Mouse (Mus musculus): ENCODE measurements around the gene Fras1. TPM values are rescaled to one million over a fixed set of nuclear protein-coding genes. Genes with fewer than 3 reads are reported as not detected.

Gene Fras1
- total and polyA plus RNA-seq, 2 experiments from 2014 or later, result 4.0 to 43.0 TPM

- H3K4me3 ChIP-seq (ENCODE audit: low read depth, low read length), result no peak overlapping the region
- H3K27me3 ChIP-seq (ENCODE audit: control insufficient read depth, insufficient read depth, low read length), result no peaks in the 10 kb centered on the region
- 89% methylated on average over 4 of the region's 4 CpGs for whole genome bisulfite sequencing
- no peak for ATAC-seq (ENCODE audit: insufficient read depth, low read depth)
- H3K9me3 ChIP-seq (replicated peaks; ENCODE audit: control insufficient read depth, low read length), result no peaks in the 10 kb centered on the region
- H3K4me1 ChIP-seq (ENCODE audit: control insufficient read depth, insufficient read depth), result no peaks in the 10 kb centered on the region
- H3K9ac ChIP-seq (replicated peaks; ENCODE audit: low read depth, low read length), result no peak overlapping the region
- no peak for DNase-seq (ENCODE audit: low spot score)
- TF ChIP-seq EP300 (IDR thresholded peaks at IDR 0.05; ENCODE audit: low read depth), result no peak
- no peak for TF ChIP-seq CTCF (IDR thresholded peaks at IDR 0.05; ENCODE audit: low read depth)
- H3K27ac ChIP-seq (ENCODE audit: low read depth), result no peak overlapping the region
- no peaks in the 10 kb centered on the region for H3K36me3 ChIP-seq (replicated peaks; ENCODE audit: control insufficient read depth, insufficient read depth, low read length)
- H3K4me2 ChIP-seq (ENCODE audit: low read depth, low read length), result no peak overlapping the region
Measured at GRCm38 (mm10) chr5:96712799-96713198, 339.0 kb downstream of the Fras1 start.

GRCm38 (mm10) chr5:96716273-96717034, 342.7 kb downstream of the Fras1 start:
- Histone ChIP-seq H3K27ac (ENCODE audit: low read depth) (no peak overlapping the region), H3K9me3 (replicated peaks; ENCODE audit: control insufficient read depth, low read length) (no peaks in the 10 kb centered on the region), H3K36me3 (replicated peaks; ENCODE audit: control insufficient read depth, insufficient read depth, low read length) (no peaks in the 10 kb centered on the region), H3K27me3 (ENCODE audit: control insufficient read depth, insufficient read depth, low read length) (no peaks in the 10 kb centered on the region), H3K4me3 (ENCODE audit: low read depth, low read length) (no peak overlapping the region), H3K9ac (replicated peaks; ENCODE audit: low read depth, low read length) (no peak overlapping the region), H3K4me2 (ENCODE audit: low read depth, low read length) (no peak overlapping the region), H3K4me1 (ENCODE audit: control insufficient read depth, insufficient read depth) (no peaks in the 10 kb centered on the region)
- DNase-seq (ENCODE audit: low spot score) (no peak), ATAC-seq (ENCODE audit: insufficient read depth, low read depth) (no peak)
- no peak for TF ChIP-seq EP300 (IDR thresholded peaks at IDR 0.05; ENCODE audit: low read depth)
- TF ChIP-seq CTCF (IDR thresholded peaks at IDR 0.05; ENCODE audit: low read depth), result no peak
- 38% methylated on average over 8 of the region's 8 CpGs for WGBS

GRCm38 (mm10) chr5:96717690-96718089, 343.9 kb downstream of the Fras1 start:
- Histone ChIP-seq H3K9me3 (replicated peaks; ENCODE audit: control insufficient read depth, low read length) (no peaks in the 10 kb centered on the region), H3K4me3 (ENCODE audit: low read depth, low read length) (no peak overlapping the region), H3K27ac (ENCODE audit: low read depth) (no peak overlapping the region), H3K4me2 (ENCODE audit: low read depth, low read length) (no peak overlapping the region), H3K4me1 (ENCODE audit: control insufficient read depth, insufficient read depth) (no peaks in the 10 kb centered on the region), H3K36me3 (replicated peaks; ENCODE audit: control insufficient read depth, insufficient read depth, low read length) (no peaks in the 10 kb centered on the region), H3K9ac (replicated peaks; ENCODE audit: low read depth, low read length) (no peak overlapping the region), H3K27me3 (ENCODE audit: control insufficient read depth, insufficient read depth, low read length) (no peaks in the 10 kb centered on the region)
- ATAC-seq (ENCODE audit: insufficient read depth, low read depth) (no peak), DNase-seq (ENCODE audit: low spot score) (no peak)
- TF ChIP-seq EP300 (IDR thresholded peaks at IDR 0.05; ENCODE audit: low read depth), result no peak
- TF ChIP-seq CTCF (IDR thresholded peaks at IDR 0.05; ENCODE audit: low read depth), result no peak
- 94% methylated on average over 4 of the region's 4 CpGs for WGBS

- WGBS, result 84% methylated on average over 5 of the region's 5 CpGs
- no peaks in the 10 kb centered on the region for H3K9me3 ChIP-seq (replicated peaks; ENCODE audit: control insufficient read depth, low read length)
- DNase-seq (ENCODE audit: low spot score) (no peak), ATAC-seq (ENCODE audit: insufficient read depth, low read depth) (no peak)
- H3K27ac ChIP-seq (ENCODE audit: low read depth), result no peak overlapping the region
- H3K27me3 ChIP-seq (ENCODE audit: control insufficient read depth, insufficient read depth, low read length), result no peaks in the 10 kb centered on the region
- no peak overlapping the region for H3K4me3 ChIP-seq (ENCODE audit: low read depth, low read length)
- no peaks in the 10 kb centered on the region for H3K36me3 ChIP-seq (replicated peaks; ENCODE audit: control insufficient read depth, insufficient read depth, low read length)
- no peak overlapping the region for H3K4me2 ChIP-seq (ENCODE audit: low read depth, low read length)
- no peaks in the 10 kb centered on the region for H3K4me1 ChIP-seq (ENCODE audit: control insufficient read depth, insufficient read depth)
- H3K9ac ChIP-seq (replicated peaks; ENCODE audit: low read depth, low read length), result no peak overlapping the region
- TF ChIP-seq CTCF (IDR thresholded peaks at IDR 0.05; ENCODE audit: low read depth) (no peak), EP300 (IDR thresholded peaks at IDR 0.05; ENCODE audit: low read depth) (no peak)
Measured at GRCm38 (mm10) chr5:96718601-96719000, 344.8 kb downstream of the Fras1 start.

GRCm38 (mm10) chr5:96719221-96719620, 345.5 kb downstream of the Fras1 start:
- H3K27ac ChIP-seq (ENCODE audit: low read depth), result no peak overlapping the region
- TF ChIP-seq CTCF (IDR thresholded peaks at IDR 0.05; ENCODE audit: low read depth) (no peak), EP300 (IDR thresholded peaks at IDR 0.05; ENCODE audit: low read depth) (no peak)
- no peaks in the 10 kb centered on the region for H3K9me3 ChIP-seq (replicated peaks; ENCODE audit: control insufficient read depth, low read length)
- H3K4me1 ChIP-seq (ENCODE audit: control insufficient read depth, insufficient read depth), result no peaks in the 10 kb centered on the region
- no peak overlapping the region for H3K4me3 ChIP-seq (ENCODE audit: low read depth, low read length)
- H3K4me2 ChIP-seq (ENCODE audit: low read depth, low read length), result no peak overlapping the region
- no peaks in the 10 kb centered on the region for H3K36me3 ChIP-seq (replicated peaks; ENCODE audit: control insufficient read depth, insufficient read depth, low read length)
- no peak for ATAC-seq (ENCODE audit: insufficient read depth, low read depth)
- no peak overlapping the region for H3K9ac ChIP-seq (replicated peaks; ENCODE audit: low read depth, low read length)
- 79% methylated on average over 5 of the region's 5 CpGs for WGBS
- DNase-seq (ENCODE audit: low spot score), result no peak
- H3K27me3 ChIP-seq (ENCODE audit: control insufficient read depth, insufficient read depth, low read length), result no peaks in the 10 kb centered on the region

- Histone ChIP-seq H3K9me3 (replicated peaks; ENCODE audit: control insufficient read depth, low read length) (no peaks in the 10 kb centered on the region), H3K9ac (replicated peaks; ENCODE audit: low read depth, low read length) (no peak overlapping the region), H3K4me1 (ENCODE audit: control insufficient read depth, insufficient read depth) (no peaks in the 10 kb centered on the region), H3K4me2 (ENCODE audit: low read depth, low read length) (no peak overlapping the region), H3K36me3 (replicated peaks; ENCODE audit: control insufficient read depth, insufficient read depth, low read length) (no peaks in the 10 kb centered on the region), H3K4me3 (ENCODE audit: low read depth, low read length) (no peak overlapping the region), H3K27ac (ENCODE audit: low read depth) (no peak overlapping the region), H3K27me3 (ENCODE audit: control insufficient read depth, insufficient read depth, low read length) (no peaks in the 10 kb centered on the region)
- WGBS, result 70% methylated on average over 3 of the region's 3 CpGs
- no peak for ATAC-seq (ENCODE audit: insufficient read depth, low read depth)
- DNase-seq (ENCODE audit: low spot score), result no peak
- TF ChIP-seq CTCF (IDR thresholded peaks at IDR 0.05; ENCODE audit: low read depth) (no peak), EP300 (IDR thresholded peaks at IDR 0.05; ENCODE audit: low read depth) (no peak)
Measured at GRCm38 (mm10) chr5:96722690-96723089, 348.9 kb downstream of the Fras1 start.

Data from heart, postnatal 0 days (tissue).